8 mouse cellular contexts compared by ENCODE assay signal in the genomic region with DNA sequence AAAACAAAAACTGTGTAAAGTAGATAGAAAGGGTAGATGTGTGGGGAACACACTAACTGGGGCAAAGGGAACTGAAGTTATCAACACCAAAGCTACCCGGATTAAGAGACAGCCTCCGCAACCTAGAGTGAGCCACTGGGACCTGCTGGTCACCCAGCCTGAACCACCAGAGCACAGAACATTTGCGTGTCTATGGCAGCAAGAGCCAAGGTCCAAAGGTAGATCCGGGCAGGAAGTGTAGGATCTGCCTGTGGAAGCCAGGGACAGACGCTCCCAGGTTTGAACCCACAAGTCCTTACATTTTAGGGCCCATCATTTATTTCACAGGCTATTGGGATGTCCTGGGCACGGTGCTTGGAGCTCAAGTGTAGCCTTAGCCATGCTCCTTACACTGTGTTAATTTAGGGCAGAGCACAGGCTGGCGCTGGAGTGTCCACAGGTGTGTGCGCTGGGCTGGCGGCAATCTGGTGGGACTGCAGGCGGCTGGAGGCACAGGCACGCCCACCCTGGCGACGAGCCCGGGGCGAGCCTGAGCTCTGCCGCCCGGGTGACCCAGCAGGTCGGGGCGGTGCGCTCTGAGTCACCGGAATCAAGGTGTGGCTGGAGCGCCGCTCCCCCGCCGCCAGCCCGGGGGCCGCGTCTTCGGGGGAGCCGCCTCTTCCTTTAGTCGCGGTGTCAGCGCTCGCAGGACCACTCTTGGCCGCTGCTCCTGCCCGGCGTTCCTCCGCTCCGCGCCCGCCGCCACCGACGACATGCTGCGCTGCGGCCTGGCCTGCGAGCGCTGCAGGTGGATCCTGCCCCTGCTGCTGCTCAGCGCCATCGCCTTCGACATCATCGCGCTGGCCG. TPM values are rescaled to one million over a fixed set of nuclear protein-coding genes. Genes with fewer than 3 reads are reported as not detected.
DNase-seq lines count a peak whose midpoint lies in the region; ATAC-seq lines count a peak whose summit lies in the region.

A gene (plus strand): TSS at position 580 of the 846 bp plus-strand sequence.

- H3K4me3 ChIP-seq in forebrain, embryonic 12.5 days (replicated peaks), result peak within 1 kb of the TSS; percentile 59
- peak within 1 kb of the TSS; percentile 50 for H3K4me3 ChIP-seq in hindbrain, embryonic 12.5 days
- peak within 1 kb of the TSS; percentile 50 for H3K4me3 ChIP-seq in limb, embryonic 11.5 days (ENCODE audit: low read depth, low read length)
- peak within 1 kb of the TSS; percentile 62 for H3K4me3 ChIP-seq in midbrain, embryonic 10.5 days
- H3K4me3 ChIP-seq in stomach, embryonic 15.5 days (replicated peaks), result peak within 1 kb of the TSS; percentile 49

- H3K9ac ChIP-seq in forebrain, embryonic 12.5 days, result peak within 1 kb of the TSS; percentile 56
- peak within 1 kb of the TSS; percentile 67 for H3K9ac ChIP-seq in hindbrain, embryonic 12.5 days
- H3K9ac ChIP-seq in limb, embryonic 11.5 days (ENCODE audit: low read length), result peak within 1 kb of the TSS; percentile 37
- H3K9ac ChIP-seq in stomach, embryonic 15.5 days, result peak within 1 kb of the TSS; percentile 30; the same call in 1 of the 2 replicates

- peaks cover 7% of the 10 kb centered on the region; the same call in 1 of the 2 replicates for H3K4me1 ChIP-seq in forebrain, embryonic 12.5 days
- 0 out of 2 replicates have a peak, but pooled peaks cover 2% of the 10 kb centered on the region for H3K4me1 ChIP-seq in hindbrain, embryonic 12.5 days
- 0 out of 2 replicates have a peak, but pooled peaks cover 4% of the 10 kb centered on the region for H3K4me1 ChIP-seq in limb, embryonic 11.5 days (ENCODE audit: control insufficient read depth, insufficient read depth, low read length)
- peaks cover 10% of the 10 kb centered on the region for H3K4me1 ChIP-seq in midbrain, embryonic 10.5 days
- peaks cover 6% of the 10 kb centered on the region; the same call in 1 of the 2 replicates for H3K4me1 ChIP-seq in stomach, embryonic 15.5 days

- no peak within 1 kb of the TSS for H3K27ac ChIP-seq in forebrain, embryonic 12.5 days
- H3K27ac ChIP-seq in hindbrain, embryonic 12.5 days, result no peak within 1 kb of the TSS
- H3K27ac ChIP-seq in limb, embryonic 11.5 days (replicated peaks; ENCODE audit: low read depth, low read length), result no peak within 1 kb of the TSS
- H3K27ac ChIP-seq in midbrain, embryonic 10.5 days (replicated peaks), result peak within 1 kb of the TSS; percentile 76
- H3K27ac ChIP-seq in stomach, embryonic 15.5 days, result peak within 1 kb of the TSS; percentile 87

- H3K36me3 ChIP-seq in forebrain, embryonic 12.5 days (replicated peaks), result no peaks in the 10 kb centered on the region
- no peaks in the 10 kb centered on the region for H3K36me3 ChIP-seq in hindbrain, embryonic 12.5 days
- no peaks in the 10 kb centered on the region for H3K36me3 ChIP-seq in limb, embryonic 11.5 days (ENCODE audit: control insufficient read depth, insufficient read depth, low read length)
- H3K36me3 ChIP-seq in midbrain, embryonic 10.5 days, result no peaks in the 10 kb centered on the region
- H3K36me3 ChIP-seq in stomach, embryonic 15.5 days, result no peaks in the 10 kb centered on the region

- peaks cover 42% of the 10 kb centered on the region for H3K27me3 ChIP-seq in forebrain, embryonic 12.5 days
- H3K27me3 ChIP-seq in hindbrain, embryonic 12.5 days, result peaks cover 40% of the 10 kb centered on the region
- peaks cover 24% of the 10 kb centered on the region for H3K27me3 ChIP-seq in limb, embryonic 11.5 days (ENCODE audit: control insufficient read depth, insufficient read depth, low read length)
- peaks cover 57% of the 10 kb centered on the region for H3K27me3 ChIP-seq in midbrain, embryonic 10.5 days (ENCODE audit: low read depth, poor library complexity, severe bottlenecking)
- H3K27me3 ChIP-seq in stomach, embryonic 15.5 days (replicated peaks), result peaks cover 11% of the 10 kb centered on the region; the same call in 1 of the 2 replicates

- H3K4me2 ChIP-seq in forebrain, embryonic 12.5 days, result peak within 1 kb of the TSS; percentile 95
- peak within 1 kb of the TSS; percentile 87 for H3K4me2 ChIP-seq in hindbrain, embryonic 12.5 days (replicated peaks)
- peak within 1 kb of the TSS; percentile 88 for H3K4me2 ChIP-seq in limb, embryonic 11.5 days (ENCODE audit: low read depth, severe bottlenecking)
- peak within 1 kb of the TSS; percentile 79 for H3K4me2 ChIP-seq in stomach, embryonic 15.5 days

- peak; percentile 38 for DNase-seq in T-cell, adult 2 months (ENCODE audit: low spot score)
- peak; percentile 42 for DNase-seq in c-Kit-positive CD71-negative TER-119-negative erythroid progenitor cells, embryonic 14.5 days (ENCODE audit: low read depth)
- peak; percentile 73 for DNase-seq in limb, embryonic 11.5 days (ENCODE audit: low spot score)
- peak; percentile 63 for DNase-seq in midbrain, embryonic 10.5 days (ENCODE audit: low spot score)
- no peak for DNase-seq in layer of hippocampus, adult 11-12 months (ENCODE audit: low spot score)

- ATAC-seq in forebrain, embryonic 12.5 days (ENCODE audit: low FRiP score), result peak; percentile 89
- ATAC-seq in hindbrain, embryonic 12.5 days (ENCODE audit: low FRiP score), result peak; percentile 92
- ATAC-seq in limb, embryonic 11.5 days (ENCODE audit: insufficient number of reproducible peaks, low FRiP score, low TSS enrichment, low read depth), result peak; percentile 87
- peak; percentile 95 for ATAC-seq in stomach, embryonic 15.5 days (ENCODE audit: insufficient read depth, low FRiP score, low read depth)

- no peaks in the 10 kb centered on the region for H3K9me3 ChIP-seq in forebrain, embryonic 12.5 days
- no peaks in the 10 kb centered on the region for H3K9me3 ChIP-seq in hindbrain, embryonic 12.5 days (replicated peaks)
- H3K9me3 ChIP-seq in limb, embryonic 11.5 days (ENCODE audit: control insufficient read depth, low read length), result no peaks in the 10 kb centered on the region
- no peaks in the 10 kb centered on the region for H3K9me3 ChIP-seq in midbrain, embryonic 10.5 days (replicated peaks)
- no peaks in the 10 kb centered on the region for H3K9me3 ChIP-seq in stomach, embryonic 15.5 days

- 4% methylated on average over 45 of the region's 54 CpGs for WGBS in forebrain, embryonic 12.5 days
- 3% methylated on average over 52 of the region's 54 CpGs for WGBS in hindbrain, embryonic 12.5 days
- WGBS in limb, embryonic 11.5 days, result 2% methylated on average over 54 of the region's 54 CpGs
- WGBS in midbrain, embryonic 10.5 days, result 2% methylated on average over 54 of the region's 54 CpGs
- WGBS in stomach, embryonic 15.5 days, result 3% methylated on average over 46 of the region's 54 CpGs

RNA-seq across cellular contexts. Expression of the gene that starts here (rescaled TPM):
- polyA plus RNA-seq in forebrain, embryonic 12.5 days (2016; fragmentation: Nextera tagmentation; extraction: Ambion mirVana), result 4.7 and 6.5 TPM in 2 replicates
- 11.8 and 11.9 TPM in 2 replicates for polyA plus RNA-seq in hindbrain, embryonic 12.5 days (2016; fragmentation: Nextera tagmentation; extraction: Ambion mirVana)
- 41.1 and 43.3 TPM in 2 replicates for polyA plus RNA-seq in limb, embryonic 11.5 days (2014; fragmentation: Nextera tagmentation; extraction: Ambion mirVana)
- polyA plus RNA-seq in midbrain, embryonic 10.5 days (2016; fragmentation: Nextera tagmentation; extraction: Ambion mirVana), result 10.6 TPM in 2 replicates
- polyA plus RNA-seq in stomach, embryonic 15.5 days (2015; fragmentation: Nextera tagmentation; extraction: Ambion mirVana), result 184 and 297 TPM in 2 replicates

Comparison
In these comparisons a context has a peak if more than half of its experiments do, and no peak if none do; other contexts are left out.
1. H3K27ac ChIP-seq: peak in midbrain, embryonic 10.5 days (single experiment) and stomach, embryonic 15.5 days (single experiment); none in forebrain, embryonic 12.5 days (single experiment), hindbrain, embryonic 12.5 days (single experiment) and limb, embryonic 11.5 days (single experiment).
2. Peak in every context shown above with its lines, with median percentiles within 50 percentile points of each other: ATAC-seq, H3K4me2 ChIP-seq, H3K4me3 ChIP-seq and H3K9ac ChIP-seq.